Mouse (Mus musculus) liver, embryonic 11.5 days (tissue): ENCODE measurements around the gene Wnt11. TPM values are rescaled to one million over a fixed set of nuclear protein-coding genes. Genes with fewer than 3 reads are reported as not detected.

Source experiments
- ATAC-seq: fragments of 200-750 bp; cut with Nextera tagmentation; replicated peaks from 2 replicates; pipeline ENCODE4 v1.8.0; 2017; ENCODE audit warnings: moderate number of reproducible peaks, mild to moderate bottlenecking, moderate TSS enrichment, moderate library complexity; ENCODE audit not compliant: low FRiP score
- DNase-seq: peaks from one replicate; pipeline ENCODE4 v3.0.0-alpha.2; 2017; ENCODE audit warnings: low spot score
- H3K27ac ChIP-seq: fragments of 300-500 bp; sonication (generic); 2 replicates; pipeline ENCODE4 v1.5.1; 2014; ENCODE audit warnings: mild to moderate bottlenecking, low read depth, low read length, control low read depth
- H3K27me3 ChIP-seq: fragments of 300-500 bp; sonication (generic); replicated peaks from 2 replicates; pipeline ENCODE4 v1.6.1; 2014; ENCODE audit warnings: low read length, mixed read lengths; ENCODE audit not compliant: control insufficient read depth, insufficient read depth
- H3K36me3 ChIP-seq: fragments of 300-500 bp; sonication (generic); 2 replicates; pipeline ENCODE4 v1.6.1; 2014; ENCODE audit warnings: mild to moderate bottlenecking, low read length, moderate library complexity, mixed read lengths; ENCODE audit not compliant: control insufficient read depth, insufficient read depth
- H3K4me1 ChIP-seq: fragments of 300-500 bp; sonication (generic); replicated peaks from 2 replicates; pipeline ENCODE4 v1.6.1; 2014; ENCODE audit warnings: low read length, mixed read lengths; ENCODE audit not compliant: control insufficient read depth, insufficient read depth
- H3K4me2 ChIP-seq: fragments of 300-500 bp; sonication (generic); 2 replicates; pipeline ENCODE4 v1.6.1; 2014; ENCODE audit warnings: mild to moderate bottlenecking, control low read depth, moderate library complexity
- H3K4me3 ChIP-seq: fragments of 300-500 bp; sonication (generic); 2 replicates; pipeline ENCODE4 v1.5.1; 2014; ENCODE audit warnings: low read depth, low read length, control low read depth
- H3K9ac ChIP-seq: fragments of 300-500 bp; sonication (generic); 2 replicates; pipeline ENCODE4 v1.6.1; 2014; ENCODE audit warnings: low read depth, low read length, control low read depth
- H3K9me3 ChIP-seq: fragments of 300-500 bp; sonication (generic); 2 replicates; pipeline ENCODE4 v1.6.1; 2016; ENCODE audit warnings: low read length, inconsistent platforms, mixed read lengths; ENCODE audit not compliant: control insufficient read depth
- WGBS: fragments of 180-500 bp; shearing (Covaris S2); extraction: QIAGEN DNeasy Blood & Tissue Kit; methylation state at CpG from one replicate; pipeline ENCODE4 v1.1.7; 2014; 5-methylcytosine and 5-hydroxymethylcytosine counted together
- polyA plus RNA-seq: library from polyadenylated mRNA; unstranded; fragments of >200 nt; fragmentation: Nextera tagmentation; extraction: Ambion mirVana; gene quantifications from 2 replicates; pipeline ENCODE4 v1.2.1, GENCODE M21; 2014

Gene Wnt11
- polyA plus RNA-seq, 1 experiment from 2014 or later = 8.0 TPM

- H3K9me3 ChIP-seq = no peaks in the 10 kb centered on the region
- H3K27ac ChIP-seq = no peak overlapping the region
- H3K4me2 ChIP-seq = no peak overlapping the region
- H3K9ac ChIP-seq = no peak overlapping the region
- ATAC-seq (no peak), DNase-seq (no peak)
- no peak overlapping the region for H3K4me3 ChIP-seq
- H3K27me3 ChIP-seq = no peaks in the 10 kb centered on the region
- H3K4me1 ChIP-seq = no peaks in the 10 kb centered on the region
- H3K36me3 ChIP-seq = no peaks in the 10 kb centered on the region
- 50% methylated on average over 13 of the region's 13 CpGs for WGBS
These were observed 40.6 kb downstream of the Wnt11 start for GRCm38 (mm10) chr7:98875390-98875990.

- ATAC-seq = no peak
- no peaks in the 10 kb centered on the region for H3K9me3 ChIP-seq
- H3K4me2 ChIP-seq = no peak overlapping the region
- 45% methylated on average over 13 of the region's 13 CpGs for WGBS
- no peak overlapping the region for H3K4me3 ChIP-seq
- no peak overlapping the region for H3K27ac ChIP-seq
- H3K36me3 ChIP-seq = no peaks in the 10 kb centered on the region
- DNase-seq = no peak
- H3K9ac ChIP-seq = no peak overlapping the region
- H3K27me3 ChIP-seq = no peaks in the 10 kb centered on the region
- H3K4me1 ChIP-seq = no peaks in the 10 kb centered on the region
These were observed 41.2 kb downstream of the Wnt11 start for GRCm38 (mm10) chr7:98876119-98876518.

- H3K9me3 ChIP-seq = no peaks in the 10 kb centered on the region
- no peaks in the 10 kb centered on the region for H3K36me3 ChIP-seq
- H3K27me3 ChIP-seq = no peaks in the 10 kb centered on the region
- no peak overlapping the region for H3K4me3 ChIP-seq
- WGBS = 81% methylated on average over 2 of the region's 2 CpGs
- H3K27ac ChIP-seq = no peak overlapping the region
- no peak overlapping the region for H3K4me2 ChIP-seq
- no peaks in the 10 kb centered on the region for H3K4me1 ChIP-seq
- ATAC-seq (no peak), DNase-seq (no peak)
- no peak overlapping the region for H3K9ac ChIP-seq
These were observed 44.3 kb downstream of the Wnt11 start for GRCm38 (mm10) chr7:98879176-98879575.

GRCm38 (mm10) chr7:98881887-98882286, 47.0 kb downstream of the Wnt11 start:
- no peaks in the 10 kb centered on the region for H3K36me3 ChIP-seq
- ATAC-seq (no peak), DNase-seq (no peak)
- no peaks in the 10 kb centered on the region for H3K4me1 ChIP-seq
- H3K27ac ChIP-seq = no peak overlapping the region
- H3K27me3 ChIP-seq = no peaks in the 10 kb centered on the region
- H3K9me3 ChIP-seq = no peaks in the 10 kb centered on the region
- H3K9ac ChIP-seq = no peak overlapping the region
- H3K4me3 ChIP-seq = no peak overlapping the region
- WGBS = 71% methylated on average over 4 of the region's 4 CpGs
- no peak overlapping the region for H3K4me2 ChIP-seq

GRCm38 (mm10) chr7:98887811-98888261, 52.9 kb downstream of the Wnt11 start:
- no peak overlapping the region for H3K4me3 ChIP-seq
- no peaks in the 10 kb centered on the region for H3K27me3 ChIP-seq
- WGBS = 68% methylated on average over 22 of the region's 22 CpGs
- no peaks in the 10 kb centered on the region for H3K36me3 ChIP-seq
- H3K9ac ChIP-seq = no peak overlapping the region
- H3K9me3 ChIP-seq = no peaks in the 10 kb centered on the region
- ATAC-seq (no peak), DNase-seq (no peak)
- H3K27ac ChIP-seq = no peak overlapping the region
- no peaks in the 10 kb centered on the region; the same call in none of the 2 replicates for H3K4me1 ChIP-seq
- H3K4me2 ChIP-seq = no peak overlapping the region; the same call in 1 of the 2 replicates

- Histone ChIP-seq H3K27me3 (no peaks in the 10 kb centered on the region), H3K27ac (no peak overlapping the region), H3K4me2 (no peak overlapping the region), H3K9me3 (no peaks in the 10 kb centered on the region), H3K36me3 (no peaks in the 10 kb centered on the region), H3K4me3 (no peak overlapping the region), H3K4me1 (peaks cover under 1% of the 10 kb centered on the region), H3K9ac (no peak overlapping the region)
- DNase-seq (no peak), ATAC-seq (no peak)
- WGBS = 75% methylated on average over 5 of the region's 5 CpGs
These were observed 53.9 kb downstream of the Wnt11 start for GRCm38 (mm10) chr7:98888810-98889209.

GRCm38 (mm10) chr7:98889211-98889610, 54.3 kb downstream of the Wnt11 start:
- no peak for ATAC-seq
- no peak for DNase-seq
- Histone ChIP-seq H3K9ac (no peak overlapping the region), H3K4me3 (no peak overlapping the region), H3K27ac (no peak overlapping the region), H3K4me2 (no peak overlapping the region), H3K9me3 (no peaks in the 10 kb centered on the region), H3K27me3 (no peaks in the 10 kb centered on the region), H3K4me1 (peaks cover 4% of the 10 kb centered on the region), H3K36me3 (no peaks in the 10 kb centered on the region)
- 66% methylated on average over 7 of the region's 7 CpGs for WGBS

GRCm38 (mm10) chr7:98893144-98893543, 58.2 kb downstream of the Wnt11 start:
- WGBS = 77% methylated on average over 5 of the region's 5 CpGs
- H3K4me1 ChIP-seq = peaks cover 21% of the 10 kb centered on the region

GRCm38 (mm10) chr7:98894305-98894704, 59.4 kb downstream of the Wnt11 start:
- no peak for ATAC-seq
- no peaks in the 10 kb centered on the region for H3K9me3 ChIP-seq
- no peak overlapping the region for H3K4me2 ChIP-seq
- H3K27me3 ChIP-seq = no peaks in the 10 kb centered on the region
- no peak overlapping the region for H3K4me3 ChIP-seq
- no peak overlapping the region for H3K9ac ChIP-seq
- H3K27ac ChIP-seq = no peak overlapping the region
- DNase-seq = no peak
- H3K36me3 ChIP-seq = 0 out of 2 replicates have a peak, but pooled peaks cover 2% of the 10 kb centered on the region
- WGBS = 78% methylated on average over 5 of the region's 5 CpGs
- H3K4me1 ChIP-seq = peaks cover 21% of the 10 kb centered on the region

More at GRCm38 (mm10) chr7:98893144-98893543, 58.2 kb downstream of the Wnt11 start:
- DNase-seq (no peak), ATAC-seq (no peak)
- 0 out of 2 replicates have a peak, but pooled peaks cover 2% of the 10 kb centered on the region for H3K36me3 ChIP-seq
- H3K9ac ChIP-seq = no peak overlapping the region
- no peak overlapping the region for H3K4me3 ChIP-seq
- no peaks in the 10 kb centered on the region for H3K27me3 ChIP-seq
- H3K4me2 ChIP-seq = no peak overlapping the region
- H3K27ac ChIP-seq = no peak overlapping the region
- H3K9me3 ChIP-seq = no peaks in the 10 kb centered on the region
